Mouse (Mus musculus) C2C12 (cell line): ENCODE results near the gene Bcas3. TPM values are rescaled to one million over a fixed set of nuclear protein-coding genes. Genes with fewer than 3 reads are reported as not detected.

Source experiments
- H3K27me3 ChIP-seq: one replicate; pipeline ENCODE4 v1.6.1; 2011; ENCODE audit not compliant: control insufficient read depth, insufficient read depth, insufficient read length
- H3K36me3 ChIP-seq: one replicate; pipeline ENCODE4 v1.6.1; 2011; ENCODE audit not compliant: control insufficient read depth, insufficient read depth
- H3K4me3 ChIP-seq: one replicate; pipeline ENCODE4 v1.5.1; 2011; ENCODE audit warnings: mild to moderate bottlenecking, control low read depth; ENCODE audit not compliant: poor library complexity, insufficient read depth, severe bottlenecking
- H3K79me2 ChIP-seq: one replicate; pipeline ENCODE4 v1.6.1; 2011; ENCODE audit not compliant: control insufficient read depth, insufficient read depth
- H3K79me3 ChIP-seq: one replicate; pipeline ENCODE4 v1.6.1; 2011; ENCODE audit warnings: low read depth, control low read depth
- H3ac ChIP-seq: one replicate; pipeline ENCODE3; 2011; ENCODE audit warnings: low read depth; ENCODE audit not compliant: control insufficient read depth, insufficient read length
- CEBPB ChIP-seq: IDR thresholded peaks from one replicate; pipeline ENCODE4 v1.6.1; 2011; ENCODE audit warnings: low read depth, mild to moderate bottlenecking, control low read depth, moderate library complexity
- CTCF ChIP-seq: IDR thresholded peaks from one replicate; pipeline ENCODE4 v1.5.1; 2011; ENCODE audit not compliant: control insufficient read depth, insufficient read depth, insufficient read length
- FOSL1 ChIP-seq: IDR thresholded peaks from one replicate; pipeline ENCODE4 v1.8.0; 2011; ENCODE audit warnings: mild to moderate bottlenecking, low read length; ENCODE audit not compliant: poor library complexity, insufficient read depth, severe bottlenecking
- MAX ChIP-seq: IDR thresholded peaks from one replicate; pipeline ENCODE4 v1.6.1; 2011; ENCODE audit warnings: mild to moderate bottlenecking, control low read depth
- MYOD1 ChIP-seq: IDR thresholded peaks from one replicate; pipeline ENCODE4 v1.6.1; 2011; ENCODE audit warnings: low read depth; ENCODE audit not compliant: control insufficient read depth, insufficient read length
- MYOG ChIP-seq: IDR thresholded peaks from one replicate; pipeline ENCODE4 v1.6.1; 2011; ENCODE audit not compliant: control insufficient read depth, insufficient read length; ENCODE audit errors: extremely low read depth
- USF1 ChIP-seq: IDR thresholded peaks from one replicate; pipeline ENCODE4 v1.6.1; 2011; ENCODE audit warnings: low read depth, mild to moderate bottlenecking, control low read depth, moderate library complexity
- polyA plus RNA-seq: library from polyadenylated mRNA; unstranded; fragments of >200 nt; fragmentation: generic; extraction: Trizol; gene quantifications from one replicate; pipeline ENCODE4 v1.2.1, GENCODE M21; 2012; ENCODE audit warnings: missing spikeins

Bcas3 gene
- polyA plus RNA-seq, 1 experiment = 11.1 TPM

- no peaks in the 10 kb centered on the region for H3K36me3 ChIP-seq
- no peak for TF ChIP-seq CEBPB
- no peak for TF ChIP-seq MAX
- TF ChIP-seq USF1 = no peak
- TF ChIP-seq MYOD1 = no peak
- no peaks in the 10 kb centered on the region for H3K79me3 ChIP-seq
- no peak overlapping the region for H3ac ChIP-seq
- peaks cover 22% of the 10 kb centered on the region for H3K27me3 ChIP-seq
- no peak overlapping the region for H3K4me3 ChIP-seq
- no peaks in the 10 kb centered on the region for H3K79me2 ChIP-seq
These were observed 476.8 kb downstream of the Bcas3 start for GRCm38 (mm10) chr11:85829520-85830440.

GRCm38 (mm10) chr11:85830901-85831341 is 478.0 kb downstream of the Bcas3 start:
- Histone ChIP-seq H3K27me3 (peaks cover 22% of the 10 kb centered on the region), H3K79me2 (no peaks in the 10 kb centered on the region), H3K36me3 (no peaks in the 10 kb centered on the region), H3K4me3 (no peak overlapping the region), H3ac (no peak overlapping the region), H3K79me3 (no peaks in the 10 kb centered on the region)
- no peak for TF ChIP-seq FOSL1

- Histone ChIP-seq H3K27me3 (peaks cover 22% of the 10 kb centered on the region), H3K79me3 (no peaks in the 10 kb centered on the region), H3K4me3 (no peak overlapping the region), H3ac (no peak overlapping the region), H3K36me3 (no peaks in the 10 kb centered on the region), H3K79me2 (no peaks in the 10 kb centered on the region)
- TF ChIP-seq CTCF (no peak), CEBPB (no peak), MYOD1 (no peak), MYOG (no peak), MAX (no peak), FOSL1 (no peak)
These were observed 478.8 kb downstream of the Bcas3 start for GRCm38 (mm10) chr11:85831656-85832230.

- peaks cover 22% of the 10 kb centered on the region for H3K27me3 ChIP-seq
These were observed 479.4 kb downstream of the Bcas3 start, which contains the start of gene Tbx2 for GRCm38 (mm10) chr11:85832231-85832924. Tbx2 (plus strand) TSS chr11:85832551.

GRCm38 (mm10) chr11:85833081-85833521 is 480.1 kb downstream of the Bcas3 start:
- H3K36me3 ChIP-seq = no peaks in the 10 kb centered on the region
- TF ChIP-seq CTCF = no peak
- TF ChIP-seq FOSL1 = no peak
- H3K79me2 ChIP-seq = no peaks in the 10 kb centered on the region
- peaks cover 22% of the 10 kb centered on the region for H3K27me3 ChIP-seq
- H3K4me3 ChIP-seq = peak overlapping the region; percentile 14
- H3ac ChIP-seq = peak overlapping the region; percentile 31
- no peaks in the 10 kb centered on the region for H3K79me3 ChIP-seq

More at GRCm38 (mm10) chr11:85832231-85832924, 479.4 kb downstream of the Bcas3 start, which contains the start of gene Tbx2:
- no peaks in the 10 kb centered on the region for H3K79me3 ChIP-seq
- peak within 1 kb of the TSS; percentile 31 for H3ac ChIP-seq
- H3K79me2 ChIP-seq = no peaks in the 10 kb centered on the region
- no peaks in the 10 kb centered on the region for H3K36me3 ChIP-seq
- H3K4me3 ChIP-seq = peak within 1 kb of the TSS; percentile 14
- TF ChIP-seq MAX (no peak), CTCF (no peak), MYOD1 (no peak), USF1 (no peak), FOSL1 (no peak), CEBPB (no peak)

- H3ac ChIP-seq = no peak overlapping the region
- no peaks in the 10 kb centered on the region for H3K36me3 ChIP-seq
- H3K79me2 ChIP-seq = no peaks in the 10 kb centered on the region
- H3K27me3 ChIP-seq = peaks cover 22% of the 10 kb centered on the region
- H3K79me3 ChIP-seq = no peaks in the 10 kb centered on the region
- no peak for TF ChIP-seq MYOG
- no peak for TF ChIP-seq USF1
- no peak for TF ChIP-seq MAX
- TF ChIP-seq CTCF = no peak
- no peak for TF ChIP-seq CEBPB
- TF ChIP-seq MYOD1 = no peak
- no peak for TF ChIP-seq FOSL1
- no peak overlapping the region for H3K4me3 ChIP-seq
These were observed 480.9 kb downstream of the Bcas3 start for GRCm38 (mm10) chr11:85833761-85834385.
